Mouse (Mus musculus): ENCODE data around the gene Usp54. TPM values are rescaled to one million over a fixed set of nuclear protein-coding genes. Genes with fewer than 3 reads are reported as not detected.
A peak's percentile ranks its signal among the peaks of the same experiment; 100 is the strongest.

Gene Usp54
- total and polyA plus RNA-seq, 3 experiments: 0.72 to 3.9 (median 3.3) TPM

GRCm38 (mm10) chr14:20674064-20674833 is 33.4 kb upstream of the Usp54 start, which contains the start of gene Sec24c:
TSS of gene Sec24c (plus strand) at chr14:20674308.
- no peaks in the 10 kb centered on the region for H3K9me3 ChIP-seq (replicated peaks)
- ATAC-seq (ENCODE audit: extremely low read depth, insufficient number of reproducible peaks, low FRiP score, poor library complexity, severe bottlenecking) (peak; percentile 91), DNase-seq (ENCODE audit: low spot score) (peak; percentile 86)
- peaks cover 1% of the 10 kb centered on the region for H3K27me3 ChIP-seq (ENCODE audit: insufficient read depth, low read length)
- H3K4me3 ChIP-seq (ENCODE audit: low read depth, low read length): peak within 1 kb of the TSS; percentile 93
- TF ChIP-seq TAL1 (conservative IDR thresholded peaks at IDR 0.05; ENCODE audit: low read depth, low read length): no peak
- TF ChIP-seq GATA2 (IDR thresholded peaks at IDR 0.05; ENCODE audit: borderline replicate concordance, low read depth, low read length): no peak
- TF ChIP-seq GATA1 (IDR thresholded peaks at IDR 0.05; ENCODE audit: borderline replicate concordance, low read length): no peak
- TF ChIP-seq CTCF (IDR thresholded peaks at IDR 0.05; ENCODE audit: low read depth, low read length): no peak
- no peak for TF ChIP-seq POLR2AphosphoS5 (IDR thresholded peaks at IDR 0.05; ENCODE audit: insufficient replicate concordance, low read depth, low read length)
- peaks cover 28% of the 10 kb centered on the region for H3K4me1 ChIP-seq (ENCODE audit: insufficient read depth, low read depth, low read length)
- peaks cover 44% of the 10 kb centered on the region for H3K36me3 ChIP-seq (replicated peaks)

GRCm38 (mm10) chr14:20673735-20674063 is 32.8 kb upstream of the Usp54 start:
- H3K27me3 ChIP-seq (ENCODE audit: insufficient read depth, low read length): peaks cover 7% of the 10 kb centered on the region
- TF ChIP-seq POLR2AphosphoS5 (IDR thresholded peaks at IDR 0.05; ENCODE audit: insufficient replicate concordance, low read depth, low read length): no peak
- TF ChIP-seq GATA2 (IDR thresholded peaks at IDR 0.05; ENCODE audit: borderline replicate concordance, low read depth, low read length): no peak
- no peak for TF ChIP-seq TAL1 (conservative IDR thresholded peaks at IDR 0.05; ENCODE audit: low read depth, low read length)
- TF ChIP-seq GATA1 (IDR thresholded peaks at IDR 0.05; ENCODE audit: borderline replicate concordance, low read length): no peak
- TF ChIP-seq CTCF (IDR thresholded peaks at IDR 0.05; ENCODE audit: low read depth, low read length): no peak
- DNase-seq (ENCODE audit: low spot score) (peak; percentile 64), ATAC-seq (ENCODE audit: extremely low read depth, insufficient number of reproducible peaks, low FRiP score, poor library complexity, severe bottlenecking) (peak; percentile 48)
- H3K9me3 ChIP-seq (replicated peaks): no peaks in the 10 kb centered on the region
- H3K4me1 ChIP-seq (ENCODE audit: insufficient read depth, low read depth, low read length): peaks cover 28% of the 10 kb centered on the region
- H3K4me3 ChIP-seq (ENCODE audit: low read depth, low read length): peak overlapping the region; percentile 93
- peaks cover 38% of the 10 kb centered on the region for H3K36me3 ChIP-seq (replicated peaks)

GRCm38 (mm10) chr14:20672990-20673389 is 32.1 kb upstream of the Usp54 start:
- no peak for DNase-seq (ENCODE audit: low spot score)
- Histone ChIP-seq H3K27me3 (ENCODE audit: insufficient read depth, low read length) (peaks cover 14% of the 10 kb centered on the region), H3K36me3 (replicated peaks) (peaks cover 31% of the 10 kb centered on the region), H3K9me3 (replicated peaks) (no peaks in the 10 kb centered on the region), H3K4me1 (ENCODE audit: insufficient read depth, low read depth, low read length) (peaks cover 25% of the 10 kb centered on the region), H3K4me3 (ENCODE audit: low read depth, low read length) (peak overlapping the region; percentile 9; the same call in 1 of the 2 replicates)
- ATAC-seq (ENCODE audit: extremely low read depth, insufficient number of reproducible peaks, low FRiP score, poor library complexity, severe bottlenecking): no peak
- no peak for TF ChIP-seq GATA1 (IDR thresholded peaks at IDR 0.05; ENCODE audit: borderline replicate concordance, low read length)
- no peak for TF ChIP-seq GATA2 (IDR thresholded peaks at IDR 0.05; ENCODE audit: borderline replicate concordance, low read depth, low read length)
- peak; percentile 49 for TF ChIP-seq CTCF (IDR thresholded peaks at IDR 0.05; ENCODE audit: low read depth, low read length)
- no peak for TF ChIP-seq POLR2AphosphoS5 (IDR thresholded peaks at IDR 0.05; ENCODE audit: insufficient replicate concordance, low read depth, low read length)

GRCm38 (mm10) chr14:20668154-20668810 is 27.4 kb upstream of the Usp54 start, which contains the start of gene Synpo2l:
TSS of gene Synpo2l (minus strand) at chr14:20668354.
- Histone ChIP-seq H3K9me3 (replicated peaks) (no peaks in the 10 kb centered on the region), H3K36me3 (replicated peaks) (peaks cover 5% of the 10 kb centered on the region), H3K4me3 (ENCODE audit: low read depth, low read length) (no peak within 1 kb of the TSS), H3K27me3 (ENCODE audit: insufficient read depth, low read length) (peaks cover 55% of the 10 kb centered on the region), H3K4me1 (ENCODE audit: insufficient read depth, low read depth, low read length) (peaks cover 8% of the 10 kb centered on the region; the same call in 1 of the 2 replicates)
- ATAC-seq (ENCODE audit: extremely low read depth, insufficient number of reproducible peaks, low FRiP score, poor library complexity, severe bottlenecking) (no peak), DNase-seq (ENCODE audit: low spot score) (no peak)
- no peak for TF ChIP-seq GATA1 (IDR thresholded peaks at IDR 0.05; ENCODE audit: borderline replicate concordance, low read length)
- TF ChIP-seq CTCF (IDR thresholded peaks at IDR 0.05; ENCODE audit: low read depth, low read length): no peak
- no peak for TF ChIP-seq GATA2 (IDR thresholded peaks at IDR 0.05; ENCODE audit: borderline replicate concordance, low read depth, low read length)
- no peak for TF ChIP-seq POLR2AphosphoS5 (IDR thresholded peaks at IDR 0.05; ENCODE audit: insufficient replicate concordance, low read depth, low read length)

GRCm38 (mm10) chr14:20667469-20667868 is 26.6 kb upstream of the Usp54 start:
- Histone ChIP-seq H3K9me3 (replicated peaks) (no peaks in the 10 kb centered on the region), H3K4me1 (ENCODE audit: insufficient read depth, low read depth, low read length) (0 out of 2 replicates have a peak, but pooled peaks cover 3% of the 10 kb centered on the region), H3K36me3 (replicated peaks) (peaks cover 3% of the 10 kb centered on the region), H3K4me3 (ENCODE audit: low read depth, low read length) (no peak overlapping the region), H3K27me3 (ENCODE audit: insufficient read depth, low read length) (peaks cover 63% of the 10 kb centered on the region)
- TF ChIP-seq TAL1 (conservative IDR thresholded peaks at IDR 0.05; ENCODE audit: low read depth, low read length): no peak
- TF ChIP-seq POLR2AphosphoS5 (IDR thresholded peaks at IDR 0.05; ENCODE audit: insufficient replicate concordance, low read depth, low read length): no peak
- no peak for TF ChIP-seq CTCF (IDR thresholded peaks at IDR 0.05; ENCODE audit: low read depth, low read length)
- no peak for TF ChIP-seq GATA2 (IDR thresholded peaks at IDR 0.05; ENCODE audit: borderline replicate concordance, low read depth, low read length)
- TF ChIP-seq GATA1 (IDR thresholded peaks at IDR 0.05; ENCODE audit: borderline replicate concordance, low read length): no peak
- DNase-seq (ENCODE audit: low spot score): no peak
- ATAC-seq (ENCODE audit: extremely low read depth, insufficient number of reproducible peaks, low FRiP score, poor library complexity, severe bottlenecking): no peak

DNA sequence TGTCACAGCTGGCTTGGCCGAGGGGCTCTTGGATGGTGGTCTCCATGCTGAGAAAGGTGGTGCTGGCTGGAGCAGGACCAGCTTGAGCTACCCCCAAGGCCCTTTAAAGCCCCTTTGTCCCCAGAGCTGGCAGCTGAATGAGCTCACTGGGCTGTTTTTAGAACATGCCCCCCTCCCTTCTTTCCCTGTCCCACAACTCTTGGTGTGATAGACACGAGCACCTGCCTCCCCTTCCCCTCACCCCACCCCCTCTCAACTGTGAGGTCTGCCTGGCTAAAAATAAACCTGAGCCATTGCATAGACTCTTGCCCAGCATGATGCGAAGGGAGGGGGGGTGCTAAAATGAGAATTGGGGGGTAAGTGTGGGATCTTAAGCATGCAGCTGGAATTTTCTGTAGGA is 23.6 kb upstream of the Usp54 start:
- no peaks in the 10 kb centered on the region for H3K36me3 ChIP-seq (replicated peaks)
- TF ChIP-seq GATA2 (IDR thresholded peaks at IDR 0.05; ENCODE audit: borderline replicate concordance, low read depth, low read length): no peak
- no peak for TF ChIP-seq POLR2AphosphoS5 (IDR thresholded peaks at IDR 0.05; ENCODE audit: insufficient replicate concordance, low read depth, low read length)
- no peak for TF ChIP-seq GATA1 (IDR thresholded peaks at IDR 0.05; ENCODE audit: borderline replicate concordance, low read length)
- TF ChIP-seq TAL1 (conservative IDR thresholded peaks at IDR 0.05; ENCODE audit: low read depth, low read length): no peak
- no peak for TF ChIP-seq CTCF (IDR thresholded peaks at IDR 0.05; ENCODE audit: low read depth, low read length)
- H3K9me3 ChIP-seq (replicated peaks): no peaks in the 10 kb centered on the region
- no peak overlapping the region for H3K4me3 ChIP-seq (ENCODE audit: low read depth, low read length)
- H3K27me3 ChIP-seq (ENCODE audit: insufficient read depth, low read length): peaks cover 77% of the 10 kb centered on the region
- DNase-seq (ENCODE audit: low spot score) (no peak), ATAC-seq (ENCODE audit: extremely low read depth, insufficient number of reproducible peaks, low FRiP score, poor library complexity, severe bottlenecking) (no peak)
- H3K4me1 ChIP-seq (ENCODE audit: insufficient read depth, low read depth, low read length): peaks cover 20% of the 10 kb centered on the region

Measured in G1E (cell line).